ENCODE assay signal across 11 mouse cellular contexts in the genomic region with DNA sequence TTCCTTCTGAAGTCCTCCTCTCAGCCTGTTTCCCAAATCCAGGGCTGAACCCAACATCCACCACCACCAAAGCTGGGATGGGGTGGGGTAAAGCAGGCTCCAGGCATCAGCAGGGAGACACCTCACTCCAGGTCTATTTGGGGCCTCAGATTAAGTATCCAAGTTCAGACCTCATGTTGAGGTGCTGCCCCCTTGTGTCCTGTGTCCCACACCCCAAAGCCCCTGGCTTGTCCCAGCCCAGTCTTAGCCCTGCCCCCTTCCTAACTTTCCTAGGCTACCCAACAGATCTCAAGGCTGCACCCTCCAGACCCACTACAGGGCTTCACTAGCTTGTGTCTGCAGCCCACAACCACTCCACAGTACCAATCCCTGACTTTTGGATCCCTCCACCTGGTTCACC. TPM values are rescaled to one million over a fixed set of nuclear protein-coding genes. Genes with fewer than 3 reads are reported as not detected.
DNase-seq lines count a peak whose midpoint lies in the region; ATAC-seq and TF ChIP-seq lines count a peak whose summit lies in the region.
"Had no signal": no experiment of that assay in that cellular context is flagged by ENCODE, and none has a peak within 500 bp of the region (broad histone marks: within the 10 kb centered on the region; RNA-seq: fewer than 3 reads in every experiment).

No protein-coding gene starts in this region.

- POLR2A ChIA-PET in Patski (lab: Charles Lee): no interaction called here

- peak; percentile 74 for DNase-seq in gastrocnemius, adult 2 months
- no peak for DNase-seq in gastrocnemius, postnatal 25 days
- DNase-seq in lung, postnatal 0 days (ENCODE audit: low spot score): no peak
- no peak for DNase-seq in lung, postnatal 14 days
- DNase-seq in Patski (ENCODE audit: low read depth, low spot score): no peak
- peak; percentile 13 for DNase-seq in induced T-regulatory cell, adult 2 months (ENCODE audit: low read depth)
- DNase-seq in cerebellum, adult 18-20 months: no peak
- DNase-seq: cerebellum, adult 9-10 months; kidney, postnatal 14 days; lung, postnatal 36 days had no signal

- no peaks in the 10 kb centered on the region for H3K4me1 ChIP-seq in lung, postnatal 0 days (ENCODE audit: insufficient read depth, low read depth, low read length)

- in situ Hi-C loops in Patski (cut with MboI; ENCODE audit: low pct_unique_long_range_greater_than_20kb): no loop called here

- intact Hi-C loops in gastrocnemius, adult 2 months (cut with DNase I): loop anchor here (5.0 kb wide), 1 partner anchor 210 kb away; no protein-coding TSS in a partner anchor

- no peak for ATAC-seq in lung, postnatal 0 days
- ATAC-seq in Patski: peak; percentile 76

- H3K9ac ChIP-seq in lung, postnatal 0 days (replicated peaks; ENCODE audit: low read depth): no peak overlapping the region
- H3K9ac ChIP-seq: midbrain, embryonic 12.5 days had no signal

- CTCF ChIA-PET in Patski (lab: Charles Lee): interaction anchor here (1.6 kb wide), 1 partner anchor 14 kb away, joined by 6 read pairs; no protein-coding TSS in a partner anchor

- no peaks in the 10 kb centered on the region for H3K36me3 ChIP-seq in lung, postnatal 0 days (ENCODE audit: insufficient read depth, low read length)
- H3K36me3 ChIP-seq: midbrain, embryonic 12.5 days had no signal

- peak; percentile 65 for TF ChIP-seq CTCF in gastrocnemius, adult 2 months (IDR thresholded peaks at IDR 0.05)
- 0 out of 2 replicates have a peak, but pooled peaks have one; percentile 4 for TF ChIP-seq CTCF in lung, postnatal 0 days (IDR thresholded peaks at IDR 0.05)
- peak; percentile 63 for TF ChIP-seq CTCF in Patski (IDR thresholded peaks at IDR 0.05)

- no peaks in the 10 kb centered on the region for H3K9me3 ChIP-seq in lung, postnatal 0 days (ENCODE audit: low read length)
- H3K9me3 ChIP-seq: midbrain, embryonic 12.5 days had no signal

- H3K4me2 ChIP-seq in lung, postnatal 0 days (replicated peaks; ENCODE audit: low read depth, low read length): no peak overlapping the region
- H3K4me2 ChIP-seq: midbrain, embryonic 12.5 days had no signal

- no peaks in the 10 kb centered on the region for H3K27me3 ChIP-seq in lung, postnatal 0 days (replicated peaks; ENCODE audit: insufficient read depth, low read length)
- no peaks in the 10 kb centered on the region for H3K27me3 ChIP-seq in Patski
- H3K27me3 ChIP-seq: midbrain, embryonic 12.5 days had no signal

- H3K4me3 ChIP-seq in gastrocnemius, adult 2 months: no peak overlapping the region
- no peak overlapping the region for H3K4me3 ChIP-seq in lung, postnatal 0 days (ENCODE audit: low read depth, low read length)
- H3K4me3 ChIP-seq: midbrain, embryonic 12.5 days had no signal

- peak overlapping the region; percentile 50 for H3K27ac ChIP-seq in gastrocnemius, adult 2 months
- no peak overlapping the region for H3K27ac ChIP-seq in lung, postnatal 0 days (ENCODE audit: low read length)
- H3K27ac ChIP-seq: midbrain, embryonic 12.5 days had no signal

- no peak for TF ChIP-seq EP300 in lung, postnatal 0 days (IDR thresholded peaks at IDR 0.05)

RNA-seq across cellular contexts. Expression of a gene that starts 24.3 kb away (rescaled TPM):
- total RNA-seq in gastrocnemius, adult 2 months (2021): 10 to 100 TPM; 40.1 to 49.5 TPM
- total RNA-seq in gastrocnemius, postnatal 25 days (2021): 10 to 100 TPM; 51.2 to 55.1 TPM
- 249 and 298 TPM in 2 replicates for polyA plus RNA-seq in lung, postnatal 0 days (2015; fragmentation: Nextera tagmentation; extraction: Ambion mirVana)
- 402 TPM for polyA plus RNA-seq in Patski (2021)

Comparison
In these comparisons a context has a peak if more than half of its experiments do, and no peak if none do; other contexts are left out.
1. DNase-seq: peak in gastrocnemius, adult 2 months (single experiment) and induced T-regulatory cell, adult 2 months (single experiment); none in gastrocnemius, postnatal 25 days (single experiment), lung, postnatal 0 days (single experiment), lung, postnatal 14 days (single experiment), Patski (single experiment) and cerebellum, adult 18-20 months (0 of 2).
2. CTCF ChIP-seq: peak in every context shown above with its lines; median percentile 65 in gastrocnemius, adult 2 months; 63 in Patski; 4 in lung, postnatal 0 days.